Mouse (Mus musculus): ENCODE measurements around the gene Ctxn2. TPM values are rescaled to one million over a fixed set of nuclear protein-coding genes. Genes with fewer than 3 reads are reported as not detected.

The Ctxn2 gene
- not detected in 2 replicates for polyA plus RNA-seq (2012; rRNA removed; ENCODE audit: low replicate concordance)

GRCm38 (mm10) chr2:125135903-125136811, at the start of gene Ctxn2:
Ctxn2 (plus strand) TSS chr2:125136692.

GRCm38 (mm10) chr2:125123477-125123852, 13.0 kb upstream of the Ctxn2 start, which contains the start of gene Myef2:
Myef2 (minus strand) TSS chr2:125123661.

DNA sequence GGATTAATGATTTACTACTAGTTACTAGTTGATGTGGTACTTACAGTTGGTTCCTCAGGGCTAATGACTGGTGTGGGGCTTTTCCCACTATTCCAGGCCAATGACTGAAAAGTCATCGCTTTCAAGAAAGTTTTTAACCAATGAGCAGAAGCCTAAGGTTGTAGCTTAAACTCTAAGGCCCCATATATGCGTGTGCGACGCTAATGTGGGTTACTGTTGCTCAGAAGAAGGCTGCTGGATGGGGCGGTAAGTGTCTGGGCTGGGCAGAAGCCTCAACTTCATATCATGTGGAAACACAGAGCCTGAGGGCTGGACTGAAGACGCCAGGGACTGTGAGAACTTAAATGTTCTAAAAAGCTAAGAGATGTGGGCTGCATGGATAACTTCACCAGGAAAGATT, 15.9 kb downstream of the Ctxn2 start, which contains the start of gene Slc12a1:
TSS of gene Slc12a1 (plus strand) at position 118 of the 400 bp plus-strand sequence.

Other genes starting within 250 kb of the Ctxn2 start
- gene Slc24a5, start 68.6 kb upstream of the Ctxn2 start, polyA plus RNA-seq (2012; rRNA removed; ENCODE audit: low replicate concordance), result 0.13 and 0.18 TPM in 2 replicates
- 1.6 and 4.7 TPM in 2 replicates for gene Myef2, start 13.0 kb upstream of the Ctxn2 start, polyA plus RNA-seq (2012; rRNA removed; ENCODE audit: low replicate concordance)
- not detected in 2 replicates for gene Slc12a1, start 15.8 kb downstream of the Ctxn2 start, polyA plus RNA-seq (2012; rRNA removed; ENCODE audit: low replicate concordance)
- gene Dut, start 110.5 kb downstream of the Ctxn2 start, polyA plus RNA-seq (2012; rRNA removed; ENCODE audit: low replicate concordance), result 17.0 and 24.4 TPM in 2 replicates